Mouse (Mus musculus) lung, embryonic 14.5 days (tissue): ENCODE results near the gene Slc16a7. TPM values are rescaled to one million over a fixed set of nuclear protein-coding genes. Genes with fewer than 3 reads are reported as not detected.

Source experiments
- ATAC-seq: fragments of 200-750 bp; cut with Nextera tagmentation; 2 replicates; pipeline ENCODE4 v1.8.0; 2017; ENCODE audit warnings: mild to moderate bottlenecking, moderate TSS enrichment, moderate library complexity; ENCODE audit not compliant: insufficient read depth
- DNase-seq: peaks from one replicate; pipeline ENCODE4 v3.0.0-alpha.2; 2015
- H3K27ac ChIP-seq: fragments of 300-500 bp; sonication (generic); 2 replicates; pipeline ENCODE4 v1.5.1; 2014; ENCODE audit warnings: low read depth, mild to moderate bottlenecking, moderate library complexity
- H3K27me3 ChIP-seq: fragments of 300-500 bp; sonication (generic); 2 replicates; pipeline ENCODE4 v1.6.1; 2014; ENCODE audit warnings: low read length, control low read depth; ENCODE audit not compliant: insufficient read depth
- H3K36me3 ChIP-seq: fragments of 300-500 bp; sonication (generic); 2 replicates; pipeline ENCODE4 v1.6.1; 2014; ENCODE audit warnings: control low read depth; ENCODE audit not compliant: insufficient read depth
- H3K4me1 ChIP-seq: fragments of 300-500 bp; sonication (generic); 2 replicates; pipeline ENCODE4 v1.6.1; 2014; ENCODE audit warnings: antibody characterized with exemption, control low read depth; ENCODE audit not compliant: insufficient read depth
- H3K4me2 ChIP-seq: fragments of 300-500 bp; sonication (generic); 2 replicates; pipeline ENCODE4 v1.6.1; 2014; ENCODE audit warnings: mild to moderate bottlenecking
- H3K4me3 ChIP-seq: fragments of 300-500 bp; sonication (generic); 2 replicates; pipeline ENCODE4 v1.5.1; 2014; ENCODE audit warnings: low read depth, low read length
- H3K9ac ChIP-seq: fragments of 300-500 bp; sonication (generic); 2 replicates; pipeline ENCODE4 v1.6.1; 2014
- H3K9me3 ChIP-seq: fragments of 300-500 bp; sonication (generic); 2 replicates; pipeline ENCODE4 v1.6.1; 2016; ENCODE audit warnings: low read depth, low read length, control low read depth
- CTCF ChIP-seq: IDR thresholded peaks from 2 replicates; pipeline ENCODE4 v1.5.1; 2016; ENCODE audit warnings: antibody characterized with exemption, low read depth
- WGBS: fragments of 180-500 bp; shearing (Covaris S2); extraction: QIAGEN DNeasy Blood & Tissue Kit; methylation state at CpG from one replicate; pipeline ENCODE4 v1.1.7; 2014; 5-methylcytosine and 5-hydroxymethylcytosine counted together
- polyA plus RNA-seq: library from polyadenylated mRNA; unstranded; fragments of >200 nt; fragmentation: Nextera tagmentation; extraction: Ambion mirVana; gene quantifications from 2 replicates; pipeline ENCODE4 v1.2.1, GENCODE M21; 2014

Slc16a7 gene
- polyA plus RNA-seq, 1 experiment from 2014 or later = 5.4 TPM

GRCm38 (mm10) chr10:125275149-125275848 lies 114.0 kb downstream of the Slc16a7 start:
- no peak overlapping the region for H3K4me2 ChIP-seq
- H3K9ac ChIP-seq = no peak overlapping the region
- ATAC-seq (no peak), DNase-seq (no peak)
- H3K4me3 ChIP-seq = no peak overlapping the region
- no peaks in the 10 kb centered on the region for H3K4me1 ChIP-seq
- H3K27ac ChIP-seq = no peak overlapping the region
- no peaks in the 10 kb centered on the region for H3K27me3 ChIP-seq
- no peaks in the 10 kb centered on the region for H3K9me3 ChIP-seq
- WGBS = 75% methylated on average over 12 of the region's 12 CpGs
- no peaks in the 10 kb centered on the region for H3K36me3 ChIP-seq
- TF ChIP-seq CTCF = no peak

- WGBS = 96% methylated on average over 5 of the region's 5 CpGs
- no peak overlapping the region for H3K4me3 ChIP-seq
- no peak for DNase-seq
- no peaks in the 10 kb centered on the region for H3K4me1 ChIP-seq
- no peak for ATAC-seq
- no peak for TF ChIP-seq CTCF
- H3K4me2 ChIP-seq = no peak overlapping the region
- H3K27me3 ChIP-seq = no peaks in the 10 kb centered on the region
- no peak overlapping the region for H3K27ac ChIP-seq
- no peaks in the 10 kb centered on the region for H3K9me3 ChIP-seq
- H3K36me3 ChIP-seq = no peaks in the 10 kb centered on the region
- H3K9ac ChIP-seq = no peak overlapping the region
Observed at GRCm38 (mm10) chr10:125274519-125275148, 114.6 kb downstream of the Slc16a7 start.

GRCm38 (mm10) chr10:125273759-125274158 lies 115.5 kb downstream of the Slc16a7 start:
- no peak overlapping the region for H3K4me3 ChIP-seq
- H3K4me1 ChIP-seq = no peaks in the 10 kb centered on the region
- H3K9ac ChIP-seq = no peak overlapping the region
- H3K9me3 ChIP-seq = no peaks in the 10 kb centered on the region
- no peaks in the 10 kb centered on the region for H3K27me3 ChIP-seq
- TF ChIP-seq CTCF = no peak
- ATAC-seq (no peak), DNase-seq (no peak)
- 48% methylated on average over 7 of the region's 7 CpGs for WGBS
- H3K27ac ChIP-seq = no peak overlapping the region
- H3K36me3 ChIP-seq = no peaks in the 10 kb centered on the region
- H3K4me2 ChIP-seq = no peak overlapping the region

- no peak for TF ChIP-seq CTCF
- WGBS = 70% methylated on average over 5 of the region's 5 CpGs
- Histone ChIP-seq H3K4me2 (no peak overlapping the region), H3K4me1 (no peaks in the 10 kb centered on the region), H3K4me3 (no peak overlapping the region), H3K27me3 (no peaks in the 10 kb centered on the region), H3K9ac (no peak overlapping the region), H3K27ac (0 out of 2 replicates have a peak overlapping the region, but pooled peaks have one; percentile 5), H3K36me3 (no peaks in the 10 kb centered on the region), H3K9me3 (no peaks in the 10 kb centered on the region)
- ATAC-seq = no peak
- DNase-seq = no peak
Observed at GRCm38 (mm10) chr10:125271448-125271847, 117.8 kb downstream of the Slc16a7 start.

- H3K4me1 ChIP-seq = peaks cover 4% of the 10 kb centered on the region; the same call in 1 of the 2 replicates
- no peaks in the 10 kb centered on the region for H3K27me3 ChIP-seq
- ATAC-seq (peak; percentile 81), DNase-seq (peak; percentile 47)
- no peaks in the 10 kb centered on the region for H3K36me3 ChIP-seq
- peak overlapping the region; percentile 62 for H3K27ac ChIP-seq
- 42% methylated on average over 5 of the region's 5 CpGs for WGBS
- no peaks in the 10 kb centered on the region for H3K9me3 ChIP-seq
- TF ChIP-seq CTCF = no peak
- no peak overlapping the region for H3K4me2 ChIP-seq
- no peak overlapping the region for H3K9ac ChIP-seq
- no peak overlapping the region for H3K4me3 ChIP-seq
Observed at GRCm38 (mm10) chr10:125270266-125270665, 119.0 kb downstream of the Slc16a7 start.

GRCm38 (mm10) chr10:125266322-125266721 lies 122.9 kb downstream of the Slc16a7 start:
- Histone ChIP-seq H3K4me2 (no peak overlapping the region), H3K4me3 (no peak overlapping the region), H3K27ac (peak overlapping the region; percentile 50; the same call in 1 of the 2 replicates), H3K4me1 (peaks cover 5% of the 10 kb centered on the region; the same call in 1 of the 2 replicates), H3K9me3 (no peaks in the 10 kb centered on the region), H3K9ac (no peak overlapping the region), H3K36me3 (no peaks in the 10 kb centered on the region), H3K27me3 (no peaks in the 10 kb centered on the region)
- TF ChIP-seq CTCF = no peak
- WGBS = 45% methylated on average over 4 of the region's 4 CpGs
- ATAC-seq = no peak
- no peak for DNase-seq

- Histone ChIP-seq H3K27me3 (no peaks in the 10 kb centered on the region), H3K4me2 (no peak overlapping the region), H3K9me3 (no peaks in the 10 kb centered on the region), H3K36me3 (no peaks in the 10 kb centered on the region), H3K4me3 (no peak overlapping the region), H3K4me1 (peaks cover 5% of the 10 kb centered on the region; the same call in 1 of the 2 replicates), H3K27ac (no peak overlapping the region), H3K9ac (no peak overlapping the region)
- no peak for TF ChIP-seq CTCF
- 44% methylated on average over 9 of the region's 9 CpGs for WGBS
- no peak for ATAC-seq
- DNase-seq = peak; percentile 13
Observed at GRCm38 (mm10) chr10:125265901-125266300, 123.4 kb downstream of the Slc16a7 start.
